Mouse (Mus musculus): ENCODE results near the gene Rasa2. TPM values are rescaled to one million over a fixed set of nuclear protein-coding genes. Genes with fewer than 3 reads are reported as not detected.
A peak's percentile ranks its signal among the peaks of the same experiment; 100 is the strongest.
"Not testable (repeated sequence)": the region's sequence is repeated elsewhere in the genome, so short reads cannot be mapped to it uniquely, and the experiment has no call there.

Rasa2 gene
- polyA plus RNA-seq, 1 experiment from 2014 or later: 22.4 TPM

DNA sequence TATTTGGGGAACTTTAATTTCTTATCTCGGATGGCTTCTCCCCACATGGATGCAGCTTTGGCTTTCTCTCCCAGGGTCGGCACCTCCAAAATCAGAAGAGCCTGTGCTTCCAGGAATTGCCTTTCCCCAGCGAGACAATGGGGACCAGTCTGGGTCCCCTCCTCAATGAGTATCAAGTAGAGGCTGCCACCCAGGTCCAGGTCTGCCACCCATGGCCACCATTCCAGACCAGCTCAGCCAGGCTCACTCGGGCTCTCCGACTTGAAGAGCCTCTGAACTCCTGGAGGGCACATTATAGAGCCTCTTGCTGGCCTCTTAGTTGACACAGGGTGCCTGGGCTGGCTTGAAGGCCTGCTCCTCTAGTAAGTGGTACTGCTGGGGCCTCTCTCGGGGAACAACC lies 97.9 kb downstream of the Rasa2 start:
- H3K36me3 ChIP-seq (ENCODE audit: control insufficient read depth, insufficient read depth, low read length): no peaks in the 10 kb centered on the region
- H3K27me3 ChIP-seq (ENCODE audit: control insufficient read depth, insufficient read depth, low read length): no peaks in the 10 kb centered on the region
- H3K4me3 ChIP-seq (ENCODE audit: low read depth, low read length): no peak overlapping the region
- H3K9ac ChIP-seq (replicated peaks; ENCODE audit: low read depth, low read length): no peak overlapping the region
- H3K27ac ChIP-seq (ENCODE audit: low read depth, low read length): no peak overlapping the region
- H3K4me2 ChIP-seq (ENCODE audit: low read depth, low read length): no peak overlapping the region
- H3K9me3 ChIP-seq (ENCODE audit: control insufficient read depth, low read length): no peaks in the 10 kb centered on the region
- H3K4me1 ChIP-seq (ENCODE audit: control insufficient read depth, insufficient read depth, low read length): peaks cover 13% of the 10 kb centered on the region; the same call in 1 of the 2 replicates
- no peak for ATAC-seq (ENCODE audit: low read depth)
- 81% methylated on average over 6 of the region's 6 CpGs for WGBS

DNA sequence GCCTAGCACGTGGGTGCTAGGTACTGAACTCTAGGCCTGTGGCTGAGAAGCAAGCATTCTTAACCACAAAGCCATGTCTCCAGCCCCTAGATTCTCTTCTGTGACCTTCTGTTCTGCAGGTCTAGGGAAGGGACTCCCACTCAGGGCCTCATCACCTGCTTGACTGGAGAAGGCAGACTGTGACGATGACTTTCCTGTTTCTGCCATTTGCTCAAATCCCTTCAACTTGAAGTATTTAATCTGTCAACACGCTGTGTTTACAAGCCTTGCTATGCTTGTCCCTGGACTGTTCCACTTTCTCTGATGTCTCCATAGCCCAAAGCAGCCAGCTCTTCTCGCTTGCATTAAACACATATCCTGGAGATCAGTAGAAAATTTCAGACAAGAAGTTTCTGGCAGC lies 98.9 kb downstream of the Rasa2 start:
- ATAC-seq (ENCODE audit: low read depth): no peak
- 91% methylated on average over 4 of the region's 4 CpGs for WGBS
- no peaks in the 10 kb centered on the region for H3K36me3 ChIP-seq (ENCODE audit: control insufficient read depth, insufficient read depth, low read length)

DNA sequence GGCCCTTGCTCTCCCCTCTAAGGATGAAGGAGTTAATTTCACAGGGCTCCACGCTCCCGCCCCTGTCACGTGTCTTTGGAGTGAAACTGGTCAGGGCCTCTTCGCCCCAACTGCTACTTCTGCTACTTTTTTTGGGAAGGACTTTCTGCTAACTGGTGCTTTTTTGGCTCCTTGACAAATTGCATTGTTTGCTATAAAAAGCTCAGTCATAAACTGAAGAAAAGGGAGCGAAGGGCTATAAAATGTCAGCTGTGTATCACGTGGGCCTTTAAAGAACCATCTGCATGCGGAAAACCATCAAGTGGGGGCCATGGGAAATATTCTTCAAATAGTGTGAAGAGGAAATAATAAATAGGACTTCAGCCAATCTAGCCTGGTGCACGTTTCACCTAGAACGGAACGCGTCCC lies 100.7 kb downstream of the Rasa2 start:
- Histone ChIP-seq H3K9ac (replicated peaks; ENCODE audit: low read depth, low read length) (no peak overlapping the region), H3K9me3 (ENCODE audit: control insufficient read depth, low read length) (no peaks in the 10 kb centered on the region), H3K4me2 (ENCODE audit: low read depth, low read length) (peak overlapping the region; percentile 41), H3K4me3 (ENCODE audit: low read depth, low read length) (no peak overlapping the region; the same call in 1 of the 2 replicates), H3K27ac (ENCODE audit: low read depth, low read length) (0 out of 2 replicates have a peak overlapping the region, but pooled peaks have one; percentile 3), H3K36me3 (ENCODE audit: control insufficient read depth, insufficient read depth, low read length) (no peaks in the 10 kb centered on the region), H3K27me3 (ENCODE audit: control insufficient read depth, insufficient read depth, low read length) (no peaks in the 10 kb centered on the region), H3K4me1 (ENCODE audit: control insufficient read depth, insufficient read depth, low read length) (peaks cover 8% of the 10 kb centered on the region; the same call in 1 of the 2 replicates)
- ATAC-seq (ENCODE audit: low read depth): peak; percentile 76
- 9% methylated on average over 11 of the region's 11 CpGs for WGBS

More for the DNA sequence above, 98.9 kb downstream of the Rasa2 start:
- Histone ChIP-seq H3K9me3 (ENCODE audit: control insufficient read depth, low read length) (no peaks in the 10 kb centered on the region), H3K9ac (replicated peaks; ENCODE audit: low read depth, low read length) (no peak overlapping the region), H3K4me1 (ENCODE audit: control insufficient read depth, insufficient read depth, low read length) (peaks cover 13% of the 10 kb centered on the region; the same call in 1 of the 2 replicates), H3K4me3 (ENCODE audit: low read depth, low read length) (no peak overlapping the region), H3K27ac (ENCODE audit: low read depth, low read length) (no peak overlapping the region), H3K27me3 (ENCODE audit: control insufficient read depth, insufficient read depth, low read length) (no peaks in the 10 kb centered on the region), H3K4me2 (ENCODE audit: low read depth, low read length) (no peak overlapping the region)

DNA sequence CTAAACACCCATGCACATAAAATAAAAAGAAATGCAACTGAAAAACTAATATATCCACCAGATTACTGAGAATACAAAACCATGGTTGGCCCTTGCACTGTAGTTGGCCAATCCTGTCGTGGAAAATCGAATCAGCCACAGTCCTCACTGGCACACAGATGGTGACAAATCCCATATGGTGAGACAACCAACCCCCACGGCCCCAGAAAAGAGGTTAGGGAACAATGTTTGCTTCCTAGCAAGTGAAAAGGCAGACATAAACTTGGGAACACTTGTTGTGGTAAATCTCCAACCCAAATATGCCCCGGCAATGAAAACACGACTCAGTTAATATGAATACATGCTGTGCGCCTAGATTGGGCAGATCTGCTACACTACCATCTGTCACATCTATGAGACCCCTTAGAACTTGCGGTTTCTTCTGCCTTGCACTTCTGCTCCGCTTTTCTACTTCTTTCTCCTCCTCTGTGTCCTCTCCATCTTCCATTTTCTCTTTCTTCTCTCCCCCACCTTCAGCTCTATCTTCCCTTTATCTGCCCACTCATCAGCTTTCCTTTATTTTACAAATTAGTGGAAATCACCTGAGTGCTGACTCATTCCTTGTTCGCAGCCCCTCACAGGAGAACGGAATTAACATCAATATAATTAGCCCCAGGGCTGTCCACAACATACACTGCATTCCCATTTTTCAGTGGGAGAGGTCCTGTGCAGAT lies 101.3 kb downstream of the Rasa2 start:
- no peaks in the 10 kb centered on the region for H3K36me3 ChIP-seq (ENCODE audit: control insufficient read depth, insufficient read depth, low read length)

DNA sequence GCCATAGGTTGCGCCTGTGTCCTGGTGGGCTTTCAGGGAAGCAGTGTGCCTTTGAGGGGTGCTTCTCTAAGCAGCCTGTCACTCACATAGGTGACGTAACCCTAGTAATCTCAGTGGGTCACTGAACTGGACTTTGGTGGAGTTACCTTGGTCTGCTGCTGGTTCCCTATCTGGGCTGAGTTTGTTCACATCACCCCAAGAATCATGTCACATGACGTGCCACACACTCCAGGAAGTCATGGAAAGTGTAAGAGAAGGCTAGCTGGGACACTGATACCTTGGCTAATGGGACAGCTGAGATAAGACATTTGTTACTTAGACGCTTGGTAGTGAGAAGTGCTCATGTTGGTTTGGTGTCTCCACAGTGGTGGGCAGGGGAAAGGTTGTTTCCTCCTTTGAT lies 105.4 kb downstream of the Rasa2 start:
- H3K4me2 ChIP-seq (ENCODE audit: low read depth, low read length): no peak overlapping the region
- H3K4me3 ChIP-seq (ENCODE audit: low read depth, low read length): no peak overlapping the region
- H3K9me3 ChIP-seq (ENCODE audit: control insufficient read depth, low read length): no peaks in the 10 kb centered on the region
- peaks cover 8% of the 10 kb centered on the region; the same call in 1 of the 2 replicates for H3K4me1 ChIP-seq (ENCODE audit: control insufficient read depth, insufficient read depth, low read length)
- 88% methylated on average over 4 of the region's 4 CpGs for WGBS
- H3K9ac ChIP-seq (replicated peaks; ENCODE audit: low read depth, low read length): no peak overlapping the region
- H3K27ac ChIP-seq (ENCODE audit: low read depth, low read length): no peak overlapping the region
- H3K27me3 ChIP-seq (ENCODE audit: control insufficient read depth, insufficient read depth, low read length): no peaks in the 10 kb centered on the region
- no peaks in the 10 kb centered on the region for H3K36me3 ChIP-seq (ENCODE audit: control insufficient read depth, insufficient read depth, low read length)
- ATAC-seq (ENCODE audit: low read depth): no peak

More for the DNA sequence above, 101.3 kb downstream of the Rasa2 start:
- Histone ChIP-seq H3K27ac (ENCODE audit: low read depth, low read length) (0 out of 2 replicates have a peak overlapping the region, but pooled peaks have one; percentile 3), H3K4me2 (ENCODE audit: low read depth, low read length) (peak overlapping the region; percentile 41), H3K27me3 (ENCODE audit: control insufficient read depth, insufficient read depth, low read length) (no peaks in the 10 kb centered on the region), H3K9me3 (ENCODE audit: control insufficient read depth, low read length) (no peaks in the 10 kb centered on the region), H3K4me1 (ENCODE audit: control insufficient read depth, insufficient read depth, low read length) (peaks cover 8% of the 10 kb centered on the region; the same call in 1 of the 2 replicates), H3K4me3 (ENCODE audit: low read depth, low read length) (no peak overlapping the region; the same call in 1 of the 2 replicates), H3K9ac (replicated peaks; ENCODE audit: low read depth, low read length) (no peak overlapping the region)
- ATAC-seq (ENCODE audit: low read depth): no peak
- WGBS: 40% methylated on average over 10 of the region's 10 CpGs

DNA sequence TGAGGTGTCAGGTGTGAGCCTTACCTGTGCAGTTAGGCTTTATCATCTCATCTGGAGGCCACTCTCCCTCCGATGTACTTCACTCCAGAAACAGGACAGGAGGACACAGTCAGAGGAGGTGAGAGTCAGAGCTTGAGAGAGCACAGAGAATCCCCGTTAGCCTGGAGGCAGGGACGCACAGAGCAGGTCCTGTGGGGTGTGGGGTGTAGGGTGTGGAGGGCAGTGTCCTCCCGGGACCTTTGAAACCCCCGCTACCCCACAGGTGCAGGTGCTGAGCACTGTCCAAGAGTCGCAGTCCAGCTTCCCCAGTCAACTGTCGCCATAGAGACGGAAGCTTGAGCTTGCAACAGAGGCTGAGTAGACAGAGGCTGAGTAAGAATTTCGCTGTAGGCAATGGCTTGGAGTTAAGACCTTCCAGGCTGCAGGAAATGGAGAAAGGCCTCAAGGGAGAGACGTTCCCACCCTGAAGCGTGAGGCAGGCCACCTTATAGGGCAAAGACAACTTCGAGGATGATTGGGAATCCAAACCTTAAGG lies 106.4 kb downstream of the Rasa2 start, which contains the start of gene Gm28729:
Gm28729 (minus strand) TSS at position 293 of the 535 bp plus-strand sequence.
- WGBS: 68% methylated on average over 12 of the region's 12 CpGs
- peaks cover 2% of the 10 kb centered on the region; the same call in 1 of the 2 replicates for H3K4me1 ChIP-seq (ENCODE audit: control insufficient read depth, insufficient read depth, low read length)

DNA sequence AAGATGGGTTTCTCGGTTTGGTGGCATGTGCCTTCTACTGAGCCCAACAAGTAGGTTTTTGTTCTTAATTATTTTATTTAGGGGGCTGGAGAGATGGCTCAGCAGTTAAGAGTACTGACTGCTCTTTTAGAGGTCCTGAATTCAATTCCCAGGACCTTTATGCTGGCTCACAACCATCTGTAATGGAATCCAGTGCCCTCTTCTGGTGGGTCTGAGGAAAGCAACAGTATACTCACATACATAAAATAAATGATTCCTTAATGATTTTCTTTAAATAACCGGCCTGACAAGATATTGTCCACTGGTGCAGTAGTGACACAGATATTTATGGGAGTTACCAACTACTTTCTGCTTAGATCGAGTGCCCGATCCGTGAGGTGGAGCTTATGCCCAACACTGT lies 108.3 kb downstream of the Rasa2 start:
- no peak overlapping the region for H3K4me3 ChIP-seq (ENCODE audit: low read depth, low read length)
- no peak for ATAC-seq (ENCODE audit: low read depth)
- no peak overlapping the region for H3K9ac ChIP-seq (replicated peaks; ENCODE audit: low read depth, low read length)
- no peak overlapping the region for H3K4me2 ChIP-seq (ENCODE audit: low read depth, low read length)
- no peak overlapping the region for H3K27ac ChIP-seq (ENCODE audit: low read depth, low read length)
- no peaks in the 10 kb centered on the region for H3K36me3 ChIP-seq (ENCODE audit: control insufficient read depth, insufficient read depth, low read length)
- H3K27me3 ChIP-seq (ENCODE audit: control insufficient read depth, insufficient read depth, low read length): no peaks in the 10 kb centered on the region
- 93% methylated on average over 5 of the region's 5 CpGs for WGBS
- no peaks in the 10 kb centered on the region for H3K4me1 ChIP-seq (ENCODE audit: control insufficient read depth, insufficient read depth, low read length)
- no peaks in the 10 kb centered on the region for H3K9me3 ChIP-seq (ENCODE audit: control insufficient read depth, low read length)

More for the DNA sequence above, 106.4 kb downstream of the Rasa2 start, which contains the start of gene Gm28729:
- Histone ChIP-seq H3K36me3 (ENCODE audit: control insufficient read depth, insufficient read depth, low read length) (no peaks in the 10 kb centered on the region), H3K27me3 (ENCODE audit: control insufficient read depth, insufficient read depth, low read length) (no peaks in the 10 kb centered on the region), H3K9ac (replicated peaks; ENCODE audit: low read depth, low read length) (no peak within 1 kb of the TSS), H3K27ac (ENCODE audit: low read depth, low read length) (no peak within 1 kb of the TSS), H3K4me3 (ENCODE audit: low read depth, low read length) (no peak within 1 kb of the TSS), H3K9me3 (ENCODE audit: control insufficient read depth, low read length) (no peaks in the 10 kb centered on the region), H3K4me2 (ENCODE audit: low read depth, low read length) (no peak within 1 kb of the TSS)
- ATAC-seq (ENCODE audit: low read depth): no peak

DNA sequence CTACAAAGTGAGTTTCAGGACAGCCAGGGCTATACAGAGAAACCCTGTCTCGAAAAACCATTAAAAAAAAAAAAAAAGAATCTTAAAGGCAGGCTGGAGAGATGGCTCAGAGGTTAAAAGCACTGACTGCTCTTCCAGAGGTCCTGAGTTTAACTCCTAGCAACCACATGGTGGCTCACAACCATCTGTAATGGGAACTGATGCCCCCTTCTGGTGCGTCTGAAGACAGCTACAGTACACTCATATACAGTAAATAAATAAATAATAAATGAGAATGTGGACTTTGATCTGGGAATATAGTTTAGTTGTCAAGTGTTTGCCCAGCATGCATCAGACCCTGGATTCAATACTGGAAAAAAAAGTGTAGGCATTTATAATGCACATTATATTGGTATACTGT lies 109.8 kb downstream of the Rasa2 start:
- ATAC-seq (ENCODE audit: low read depth); H3K4me3 ChIP-seq (ENCODE audit: low read depth, low read length); H3K27ac ChIP-seq (ENCODE audit: low read depth, low read length); H3K4me1 ChIP-seq (ENCODE audit: control insufficient read depth, insufficient read depth, low read length); H3K27me3 ChIP-seq (ENCODE audit: control insufficient read depth, insufficient read depth, low read length); H3K9me3 ChIP-seq (ENCODE audit: control insufficient read depth, low read length); H3K9ac ChIP-seq (replicated peaks; ENCODE audit: low read depth, low read length); H3K36me3 ChIP-seq (ENCODE audit: control insufficient read depth, insufficient read depth, low read length); H3K4me2 ChIP-seq (ENCODE audit: low read depth, low read length): not testable (repeated sequence)
- WGBS: 91% methylated on average over 2 of the region's 2 CpGs

DNA sequence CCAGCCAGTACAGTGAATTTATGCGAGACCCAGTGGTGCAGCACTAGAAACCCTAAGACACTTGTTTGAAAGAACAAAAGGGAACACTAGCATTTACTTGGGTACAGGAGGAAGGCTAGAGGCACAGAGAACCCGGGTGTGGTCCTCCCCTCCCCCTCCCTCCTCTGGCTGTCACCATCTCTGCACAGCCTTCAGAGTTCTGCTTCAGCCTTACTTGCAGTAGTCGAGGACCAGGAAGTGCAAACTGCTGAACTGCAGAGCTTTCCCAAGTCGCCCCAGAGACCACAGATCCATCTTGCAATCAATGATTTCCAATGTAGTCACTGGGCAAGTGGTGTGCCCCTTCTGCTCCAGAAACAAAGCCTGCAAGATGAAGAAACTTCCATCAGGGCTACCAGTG lies 114.0 kb downstream of the Rasa2 start:
- Histone ChIP-seq H3K27ac (ENCODE audit: low read depth, low read length) (no peak overlapping the region), H3K4me2 (ENCODE audit: low read depth, low read length) (no peak overlapping the region), H3K9ac (replicated peaks; ENCODE audit: low read depth, low read length) (no peak overlapping the region), H3K27me3 (ENCODE audit: control insufficient read depth, insufficient read depth, low read length) (no peaks in the 10 kb centered on the region), H3K36me3 (ENCODE audit: control insufficient read depth, insufficient read depth, low read length) (no peaks in the 10 kb centered on the region), H3K4me1 (ENCODE audit: control insufficient read depth, insufficient read depth, low read length) (no peaks in the 10 kb centered on the region), H3K4me3 (ENCODE audit: low read depth, low read length) (no peak overlapping the region), H3K9me3 (ENCODE audit: control insufficient read depth, low read length) (no peaks in the 10 kb centered on the region)
- ATAC-seq (ENCODE audit: low read depth): no peak
- 43% methylated on average over 4 of the region's 4 CpGs for WGBS

All from neural tube, embryonic 14.5 days (tissue).